Mouse (Mus musculus) Muller cell, postnatal 12 days (primary cell): ENCODE results near the gene Pgrmc1.

Experiments used
- DNase-seq: peaks from one replicate; pipeline ENCODE4 v3.0.0-alpha.2; 2015; ENCODE audit errors: inconsistent ontology term

The Pgrmc1 gene

GRCm38 (mm10) chrX:36604040-36604439, 6.0 kb downstream of the Pgrmc1 start:
- no peak for DNase-seq

DNA sequence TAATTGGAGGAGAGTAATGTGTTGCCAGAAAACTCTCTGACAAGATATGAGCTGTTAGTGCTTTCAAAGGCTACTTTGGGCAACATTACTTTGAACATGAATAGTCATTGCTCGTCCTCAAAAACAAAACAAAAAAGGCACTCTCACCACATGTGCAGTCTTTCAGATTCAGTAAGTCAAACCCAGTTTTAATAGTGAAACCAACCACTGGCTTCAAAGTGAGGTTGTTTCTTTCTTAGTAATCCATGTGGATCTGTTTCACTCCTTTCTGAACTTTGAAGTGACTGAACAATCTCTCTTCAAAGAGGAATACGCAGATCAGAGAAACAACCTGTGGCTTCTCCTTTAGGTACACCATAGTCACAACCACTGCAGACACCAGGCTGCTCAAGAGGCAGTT, 11.1 kb downstream of the Pgrmc1 start:
- no peak for DNase-seq

DNA sequence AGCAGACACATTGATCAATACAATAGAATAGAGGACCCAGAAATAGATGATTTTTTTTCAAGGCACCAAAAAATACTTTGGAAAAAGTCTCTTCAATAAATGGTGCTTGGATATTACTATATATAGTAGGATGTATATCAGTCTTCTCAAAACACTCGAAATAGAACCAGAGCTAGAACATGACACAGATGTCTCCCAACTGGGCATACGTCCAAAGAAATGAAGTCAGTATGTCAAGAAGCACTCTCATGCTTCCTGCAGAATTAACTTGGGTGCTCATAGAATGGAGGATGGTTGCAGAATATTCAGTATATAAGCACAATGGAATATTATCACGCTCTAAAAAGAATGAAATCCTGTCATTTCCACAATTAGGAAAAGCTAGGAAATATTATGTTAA, 30.1 kb downstream of the Pgrmc1 start:
- DNase-seq: no peak

DNA sequence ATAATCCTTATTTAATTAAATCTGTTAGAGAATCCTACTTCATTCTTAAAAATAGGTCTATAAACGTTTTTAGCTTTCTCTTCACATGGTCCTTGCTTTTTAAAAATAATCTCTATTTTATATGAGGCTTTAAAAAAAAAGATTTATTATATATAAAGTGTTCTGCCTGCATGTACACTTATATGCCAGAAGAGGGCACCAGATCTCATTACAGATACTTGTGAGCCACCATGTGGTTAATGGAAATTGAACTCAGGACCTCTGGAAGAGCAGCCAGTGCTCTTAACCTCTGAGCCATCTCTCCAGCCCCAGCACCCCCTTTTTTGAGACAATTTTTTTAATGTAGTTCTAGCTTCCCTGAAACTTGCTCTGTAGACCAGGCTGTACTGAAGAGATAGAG, 32.8 kb downstream of the Pgrmc1 start:
- DNase-seq: no peak

GRCm38 (mm10) chrX:36640046-36640445, 42.0 kb downstream of the Pgrmc1 start:
- peak; percentile 35 for DNase-seq

DNA sequence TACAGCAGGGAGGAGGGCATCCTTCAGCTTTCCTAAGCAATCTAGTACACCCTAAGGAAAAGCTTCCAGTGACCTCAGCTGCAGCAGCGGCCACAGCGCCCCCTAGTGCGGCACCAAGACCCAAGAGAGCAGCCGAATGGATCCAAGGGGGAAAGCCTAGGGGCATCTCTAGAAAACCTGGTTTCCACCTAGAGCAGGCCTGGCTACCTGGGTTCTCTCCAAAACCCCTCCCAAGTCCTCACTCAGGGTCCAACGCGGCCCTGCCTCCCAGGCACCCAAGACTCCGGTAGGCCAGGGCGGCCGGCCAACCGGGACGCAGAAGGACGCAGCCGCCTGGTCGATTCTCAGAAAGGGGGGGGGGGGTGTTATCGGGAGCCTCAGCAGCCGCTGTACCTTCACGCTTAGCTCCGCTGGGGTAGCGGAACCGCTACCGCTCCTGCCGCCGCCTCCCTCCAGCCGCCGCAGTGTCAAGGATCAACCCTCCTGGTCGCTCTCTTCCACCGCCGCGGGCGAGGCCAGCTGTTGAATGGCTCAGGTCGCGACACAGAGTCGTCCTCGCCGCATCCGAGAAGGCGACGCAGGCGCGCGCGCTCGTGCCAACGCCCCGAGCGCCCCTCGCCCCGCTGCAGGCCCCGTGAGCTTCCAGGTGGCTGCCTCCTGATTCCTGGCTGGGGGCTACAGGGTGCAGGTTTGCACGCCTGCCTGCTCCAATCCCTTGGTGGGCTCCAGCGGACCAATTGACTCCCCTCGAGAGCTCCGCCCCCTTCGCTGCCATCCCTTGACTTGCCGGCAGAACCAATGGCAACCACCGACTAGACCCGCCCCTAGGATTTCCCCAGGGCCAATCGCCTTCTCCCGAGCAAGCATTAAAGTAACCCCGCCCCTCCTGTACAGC, 46.9 kb downstream of the Pgrmc1 start, which contains the start of gene Akap17b:
TSS of gene Akap17b (minus strand) at position 739 of the 895 bp plus-strand sequence.
- peak; percentile 85 for DNase-seq
